Mouse (Mus musculus) liver, embryonic 14 days (tissue): ENCODE data around the gene Gm13277. TPM values are rescaled to one million over a fixed set of nuclear protein-coding genes. Genes with fewer than 3 reads are reported as not detected.

Experiments used
- polyA plus RNA-seq: library from polyadenylated mRNA; depleted of rRNA; stranded (reverse); fragments of >200 nt; gene quantifications from 2 replicates; pipeline ENCODE4 v1.2.3, GENCODE M21; 2012; rRNA removed

Gm13277 gene
- polyA plus RNA-seq, 1 experiment: not detected

Other genes starting within 250 kb of the Gm13277 start
- not detected in 2 replicates for gene Ifna15, start 230.4 kb upstream of the Gm13277 start, polyA plus RNA-seq
- not detected in 2 replicates for gene Ifna14, start 216.8 kb upstream of the Gm13277 start, polyA plus RNA-seq
- gene Ifna9, start 196.2 kb upstream of the Gm13277 start, polyA plus RNA-seq: not detected in 2 replicates
- not detected in 2 replicates for gene Ifna12, start 185.3 kb upstream of the Gm13277 start, polyA plus RNA-seq
- gene C87499, start 154.2 kb upstream of the Gm13277 start, polyA plus RNA-seq: not detected in 2 replicates
- not detected in 2 replicates for gene Ifna13, start 144.2 kb upstream of the Gm13277 start, polyA plus RNA-seq
- not detected in 2 replicates for gene Ifna16, start 111.7 kb upstream of the Gm13277 start, polyA plus RNA-seq
- not detected in 2 replicates for gene Ifna2, start 104.7 kb upstream of the Gm13277 start, polyA plus RNA-seq
- 0.06 TPM in 1 of 2 replicates, not detected in the other for gene Ifnab, start 97.3 kb upstream of the Gm13277 start, polyA plus RNA-seq
- 0.06 and 0.10 TPM in 2 replicates for gene Gm26566, start 66.8 kb upstream of the Gm13277 start, polyA plus RNA-seq
- gene Klhl9, start 66.2 kb upstream of the Gm13277 start, polyA plus RNA-seq: 9.1 and 11.2 TPM in 2 replicates
- not detected in 2 replicates for gene Gm13271, start 33.8 kb upstream of the Gm13277 start, polyA plus RNA-seq
- not detected in 2 replicates for gene Gm13283, start 28.5 kb upstream of the Gm13277 start, polyA plus RNA-seq
- not detected in 2 replicates for gene Gm13290, start 14.8 kb upstream of the Gm13277 start, polyA plus RNA-seq
- gene Gm13289, start 11.7 kb upstream of the Gm13277 start, polyA plus RNA-seq: not detected in 2 replicates
- gene Gm13272, start 8.8 kb upstream of the Gm13277 start, polyA plus RNA-seq: not detected in 2 replicates
- gene Ifnz, start 6.5 kb upstream of the Gm13277 start, polyA plus RNA-seq: 0.01 TPM in 1 of 2 replicates, not detected in the other
- gene Gm13276, start 2.9 kb upstream of the Gm13277 start, polyA plus RNA-seq: not detected in 2 replicates
- not detected in 2 replicates for gene Gm13278, start 2.9 kb downstream of the Gm13277 start, polyA plus RNA-seq
- 0.06 TPM in 1 of 2 replicates, not detected in the other for gene Gm13275, start 5.9 kb downstream of the Gm13277 start, polyA plus RNA-seq
- gene Gm13279, start 8.8 kb downstream of the Gm13277 start, polyA plus RNA-seq: not detected in 2 replicates
- not detected in 2 replicates for gene Gm13285, start 11.0 kb downstream of the Gm13277 start, polyA plus RNA-seq
- not detected in 2 replicates for gene Gm13287, start 14.6 kb downstream of the Gm13277 start, polyA plus RNA-seq
- gene Gm13288, start 16.9 kb downstream of the Gm13277 start, polyA plus RNA-seq: not detected in 2 replicates
- gene Ifna7, start 27.6 kb downstream of the Gm13277 start, polyA plus RNA-seq: not detected in 2 replicates
- not detected in 2 replicates for gene Ifna11, start 31.3 kb downstream of the Gm13277 start, polyA plus RNA-seq
- not detected in 2 replicates for gene Ifna6, start 38.8 kb downstream of the Gm13277 start, polyA plus RNA-seq
- gene Ifna5, start 46.9 kb downstream of the Gm13277 start, polyA plus RNA-seq: not detected in 2 replicates
- not detected in 2 replicates for gene Ifna4, start 53.2 kb downstream of the Gm13277 start, polyA plus RNA-seq
- gene Ifna1, start 61.5 kb downstream of the Gm13277 start, polyA plus RNA-seq: not detected in 2 replicates
- not detected in 2 replicates for gene Ifne, start 91.6 kb downstream of the Gm13277 start, polyA plus RNA-seq